Mouse (Mus musculus) subcutaneous adipose tissue, adult 2 months (tissue): ENCODE measurements around the gene Fbxl21. TPM values are rescaled to one million over a fixed set of nuclear protein-coding genes. Genes with fewer than 3 reads are reported as not detected.

Source experiments
- polyA plus RNA-seq: library from polyadenylated mRNA; depleted of rRNA; stranded (reverse); fragments of >200 nt; gene quantifications from 2 replicates; pipeline ENCODE4 v1.2.3, GENCODE M21; 2012; ENCODE audit warnings: low replicate concordance; rRNA removed

Fbxl21 gene
- polyA plus RNA-seq: 1.5 and 2.5 TPM in 2 replicates

GRCm38 (mm10) chr13:56522081-56522820, at the start of gene Fbxl21:
Fbxl21 (plus strand) TSS chr13:56522472.

DNA sequence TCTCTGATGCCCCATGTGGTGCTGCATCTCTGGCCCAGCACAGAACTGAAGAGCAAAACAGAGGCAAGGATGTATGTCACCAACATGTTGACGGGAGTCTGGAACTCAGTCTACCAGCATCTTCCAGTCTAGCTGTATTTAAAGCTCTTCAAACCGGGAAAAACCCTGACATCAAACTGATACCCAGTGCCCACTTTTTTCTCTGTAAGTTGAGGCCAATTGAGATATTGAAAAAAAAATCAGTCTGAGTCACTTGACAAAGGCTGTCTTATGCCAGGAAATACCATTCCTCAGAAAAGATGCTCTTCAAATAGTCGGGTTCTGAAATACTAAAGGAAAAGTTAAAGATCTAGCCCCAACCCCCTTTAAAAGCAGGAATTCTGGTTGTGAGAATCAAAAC, 40.1 kb upstream of the Fbxl21 start, which contains the start of gene Il9:
Gene Il9, minus strand, starts transcription at position 101 of the 400 bp plus-strand sequence.

DNA sequence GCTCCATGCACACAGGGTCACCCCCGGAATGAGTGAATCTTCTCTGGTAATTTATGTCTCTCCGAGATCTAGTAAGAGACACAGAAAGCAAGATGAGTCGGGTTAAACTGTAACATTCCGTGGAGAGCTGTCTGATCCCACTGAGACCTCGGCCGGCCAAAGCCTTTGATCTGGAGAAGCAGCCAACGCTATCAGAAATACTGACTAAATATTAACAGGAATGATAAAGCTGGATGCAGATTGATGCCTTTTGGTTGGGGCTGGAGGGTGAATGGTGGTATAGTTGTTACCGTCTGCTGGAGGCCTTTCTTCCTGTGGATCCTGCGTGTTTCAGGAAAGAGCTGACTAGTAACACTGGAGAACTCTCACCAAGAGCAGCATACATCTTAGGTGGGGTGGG, 26.1 kb downstream of the Fbxl21 start, which contains the start of gene Lect2:
Gene Lect2, minus strand, starts transcription at position 102 of the 400 bp plus-strand sequence.

Other genes starting within 250 kb of the Fbxl21 start
- 20.3 and 248 TPM in 2 replicates for gene Cxcl14, start 225.9 kb upstream of the Fbxl21 start, polyA plus RNA-seq
- gene Gm3045, start 95.9 kb upstream of the Fbxl21 start, polyA plus RNA-seq: 0.10 TPM in 1 of 2 replicates, not detected in the other
- 3.5 and 44.0 TPM in 2 replicates for gene Slc25a48, start 84.1 kb upstream of the Fbxl21 start, polyA plus RNA-seq
- not detected in 2 replicates for gene Il9, start 40.2 kb upstream of the Fbxl21 start, polyA plus RNA-seq
- 0.15 TPM in 1 of 2 replicates, not detected in the other for gene Lect2, start 26.0 kb downstream of the Fbxl21 start, polyA plus RNA-seq
- 43.3 and 162 TPM in 2 replicates for gene Tgfbi, start 87.1 kb downstream of the Fbxl21 start, polyA plus RNA-seq
- 19.9 and 50.4 TPM in 2 replicates for gene Smad5, start 180.5 kb downstream of the Fbxl21 start, polyA plus RNA-seq
- gene Gm45623, start 231.4 kb downstream of the Fbxl21 start, polyA plus RNA-seq: not detected in 2 replicates